Mouse (Mus musculus) testis, adult 2 months (tissue): ENCODE data around the gene Plscr2. TPM values are rescaled to one million over a fixed set of nuclear protein-coding genes. Genes with fewer than 3 reads are reported as not detected.

Source experiments
- H3K27ac ChIP-seq: fragments of 200-500 bp; 2 replicates; pipeline ENCODE4 v1.5.1; 2012; ENCODE audit warnings: low read depth, low read length; ENCODE audit not compliant: control insufficient read depth, insufficient read depth
- H3K27me3 ChIP-seq: fragments of 200-500 bp; 2 replicates; pipeline ENCODE4 v1.6.1; 2012; ENCODE audit warnings: mild to moderate bottlenecking, low read length, moderate library complexity; ENCODE audit not compliant: control insufficient read depth, insufficient read depth
- H3K36me3 ChIP-seq: fragments of 200-500 bp; 2 replicates; pipeline ENCODE4 v1.6.1; 2012; ENCODE audit warnings: mild to moderate bottlenecking, low read length; ENCODE audit not compliant: control insufficient read depth, insufficient read depth
- H3K4me1 ChIP-seq: fragments of 200-500 bp; 2 replicates; pipeline ENCODE4 v1.6.1; 2012; ENCODE audit warnings: low read length; ENCODE audit not compliant: control insufficient read depth, insufficient read depth
- H3K4me3 ChIP-seq: fragments of 200-500 bp; 2 replicates; pipeline ENCODE4 v1.5.1; 2012; ENCODE audit warnings: low read depth, mild to moderate bottlenecking, low read length, moderate library complexity, mixed read lengths; ENCODE audit not compliant: control insufficient read depth
- CTCF ChIP-seq: fragments of 200-500 bp; IDR thresholded peaks from 2 replicates; pipeline ENCODE4 v1.5.1; 2012; ENCODE audit warnings: low read depth, mild to moderate bottlenecking, inconsistent platforms, low read length, moderate library complexity; ENCODE audit not compliant: control insufficient read depth, insufficient read depth, insufficient replicate concordance
- POLR2A ChIP-seq: fragments of 200-500 bp; IDR thresholded peaks from 2 replicates; pipeline ENCODE4 v1.6.1; 2012; ENCODE audit warnings: low read depth, mild to moderate bottlenecking, inconsistent platforms, low read length, moderate library complexity; ENCODE audit not compliant: control insufficient read depth
- polyA plus RNA-seq: library from polyadenylated mRNA; depleted of rRNA; stranded (reverse); fragments of >200 nt; gene quantifications from 2 replicates; pipeline ENCODE4 v1.2.3, GENCODE M21; 2012

The Plscr2 gene
- polyA plus RNA-seq, 1 experiment, result 0.88 TPM

DNA sequence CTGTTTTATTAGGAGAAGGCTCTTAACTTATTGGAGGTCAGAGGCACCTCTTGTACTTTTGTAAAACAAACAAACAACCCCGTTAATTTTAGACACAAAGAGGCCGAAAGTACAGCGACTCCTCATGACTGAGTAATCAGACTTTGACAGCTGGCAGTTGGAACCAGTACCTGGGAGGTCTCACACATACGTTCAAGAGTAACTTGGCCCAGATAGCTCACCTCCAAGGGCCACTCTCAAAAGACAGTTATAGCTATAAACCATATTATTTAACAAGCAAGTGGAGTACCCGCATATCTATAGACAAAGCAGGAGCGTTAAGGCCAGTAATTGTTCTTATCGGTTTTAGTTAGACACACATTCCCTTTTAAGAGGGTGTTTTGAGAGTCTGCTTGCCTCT, 958 bp downstream of the Plscr2 start:
- H3K27ac ChIP-seq, result no peak overlapping the region
- no peaks in the 10 kb centered on the region for H3K36me3 ChIP-seq
- no peak for TF ChIP-seq CTCF
- TF ChIP-seq POLR2A, result no peak
- no peaks in the 10 kb centered on the region for H3K27me3 ChIP-seq
- no peak overlapping the region for H3K4me3 ChIP-seq
- H3K4me1 ChIP-seq, result no peaks in the 10 kb centered on the region

DNA sequence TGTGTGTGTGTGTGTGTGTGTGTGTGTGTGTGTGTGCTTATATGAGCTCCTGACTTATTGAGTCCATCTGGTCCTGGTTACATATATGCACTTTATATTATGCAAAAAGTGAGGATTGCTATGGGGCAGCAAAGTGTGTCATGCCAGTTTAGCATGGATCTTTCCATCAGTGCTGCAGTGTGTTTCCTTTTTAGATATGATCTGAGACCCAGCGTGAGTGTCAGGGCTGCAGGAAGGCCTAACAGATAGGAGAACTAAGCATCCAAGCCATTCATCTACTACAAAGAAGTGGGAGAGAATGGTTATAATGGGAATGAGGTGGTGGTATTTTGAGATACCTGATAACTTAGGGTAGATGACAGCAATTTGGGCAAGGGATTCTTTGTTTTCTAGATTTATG, 4.6 kb downstream of the Plscr2 start:
- no peak overlapping the region for H3K4me3 ChIP-seq
- H3K27me3 ChIP-seq, result no peaks in the 10 kb centered on the region
- no peaks in the 10 kb centered on the region for H3K36me3 ChIP-seq
- no peak for TF ChIP-seq POLR2A
- no peak for TF ChIP-seq CTCF
- no peaks in the 10 kb centered on the region for H3K4me1 ChIP-seq
- no peak overlapping the region for H3K27ac ChIP-seq

DNA sequence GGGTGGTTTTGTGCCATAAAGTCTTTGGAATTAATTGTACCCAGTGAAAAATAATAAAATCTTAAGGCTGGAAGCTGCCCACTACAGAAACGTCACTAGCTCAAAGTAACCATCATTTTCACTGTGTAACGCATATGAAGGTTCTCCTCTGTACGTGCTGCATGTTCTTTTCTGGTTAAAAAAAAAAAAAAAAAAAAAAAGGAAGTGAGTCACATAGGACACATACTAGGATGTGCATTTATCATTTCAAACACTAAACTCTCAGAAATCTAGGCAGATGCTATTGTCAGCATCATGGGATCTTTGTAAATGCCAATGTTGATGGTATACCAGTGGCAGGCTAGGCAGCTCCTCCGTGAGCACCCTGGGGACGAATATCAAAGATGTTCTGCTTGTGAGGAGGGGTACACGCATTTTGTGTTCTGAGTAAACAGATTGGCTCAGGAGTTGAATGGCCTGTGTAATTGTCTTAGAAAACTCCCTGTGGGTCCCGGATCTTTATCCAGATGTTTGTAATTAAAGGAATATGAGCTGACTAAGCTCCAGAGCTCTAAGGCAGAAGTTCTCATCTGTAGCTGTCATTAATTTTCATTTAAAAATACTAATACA, 7.3 kb downstream of the Plscr2 start:
- H3K27ac ChIP-seq, result no peak overlapping the region

DNA sequence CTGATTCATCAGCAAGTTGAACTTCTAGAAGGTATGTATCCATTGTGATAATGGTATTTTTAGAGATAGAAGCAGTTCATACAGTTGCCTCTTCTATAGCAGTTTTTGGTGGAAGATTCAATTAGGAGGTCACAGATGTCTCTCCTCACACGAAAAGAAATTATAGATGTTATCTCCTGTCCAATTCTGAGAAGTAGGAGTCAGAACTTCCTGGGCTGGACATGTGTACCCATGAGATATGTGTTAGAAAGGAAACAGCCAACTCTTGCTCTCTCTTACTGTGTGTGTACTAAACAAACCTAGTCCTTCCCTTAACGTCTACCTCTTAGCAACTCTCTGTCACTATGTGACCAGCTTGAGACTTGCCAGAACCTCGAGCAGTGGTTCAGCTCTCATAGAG, 14.3 kb downstream of the Plscr2 start:
- TF ChIP-seq CTCF (no peak), POLR2A (no peak)
- H3K27me3 ChIP-seq, result no peaks in the 10 kb centered on the region
- no peaks in the 10 kb centered on the region for H3K4me1 ChIP-seq
- H3K4me3 ChIP-seq, result no peak overlapping the region
- H3K27ac ChIP-seq, result no peak overlapping the region
- no peaks in the 10 kb centered on the region for H3K36me3 ChIP-seq

More for the DNA sequence above, 7.3 kb downstream of the Plscr2 start:
- TF ChIP-seq POLR2A (no peak), CTCF (no peak)
- Histone ChIP-seq H3K4me1 (no peaks in the 10 kb centered on the region), H3K4me3 (no peak overlapping the region), H3K27me3 (no peaks in the 10 kb centered on the region), H3K36me3 (no peaks in the 10 kb centered on the region)

DNA sequence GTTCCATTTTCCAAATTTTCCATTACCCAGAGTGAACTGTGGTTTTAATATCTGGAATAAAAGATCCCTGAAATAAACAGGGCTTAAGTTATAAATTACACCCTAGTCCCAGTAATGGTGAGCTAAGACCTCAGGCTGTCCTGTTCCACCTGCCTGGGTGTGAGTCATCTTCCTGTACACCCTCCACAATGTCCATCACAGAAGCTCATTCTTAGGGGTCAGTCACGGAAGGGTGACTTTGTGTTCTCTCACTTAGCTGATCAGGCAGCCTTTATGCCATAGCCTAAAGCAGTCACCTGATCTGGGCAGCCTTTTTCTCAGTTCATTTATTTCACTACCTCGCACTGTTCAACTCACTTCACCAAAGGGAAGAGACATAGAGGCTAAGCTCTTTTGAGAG, 16.8 kb downstream of the Plscr2 start:
- no peak for TF ChIP-seq CTCF
- TF ChIP-seq POLR2A, result no peak
- no peaks in the 10 kb centered on the region for H3K36me3 ChIP-seq
- H3K27ac ChIP-seq, result no peak overlapping the region
- no peak overlapping the region for H3K4me3 ChIP-seq
- H3K4me1 ChIP-seq, result no peaks in the 10 kb centered on the region
- no peaks in the 10 kb centered on the region for H3K27me3 ChIP-seq

DNA sequence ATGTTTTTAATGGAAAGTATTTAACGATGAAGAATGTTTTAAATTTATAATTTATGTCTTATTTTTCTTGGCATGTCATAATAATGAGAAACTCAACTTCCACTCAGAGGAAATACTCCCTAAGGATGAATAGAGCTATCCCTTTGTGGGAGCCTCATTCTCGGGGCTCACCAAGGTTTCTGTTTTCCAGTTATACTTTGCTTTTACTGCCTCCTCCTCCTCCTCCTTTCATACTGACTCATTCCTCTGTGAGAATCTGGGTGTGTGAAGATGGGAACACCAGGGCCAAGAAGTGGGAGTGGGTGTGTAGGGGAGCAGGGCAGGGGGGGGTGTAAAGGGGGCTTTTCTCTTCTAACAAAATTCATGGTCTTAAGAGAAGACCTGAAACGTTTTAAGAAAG, 17.5 kb downstream of the Plscr2 start:
- Histone ChIP-seq H3K36me3 (no peaks in the 10 kb centered on the region), H3K4me1 (no peaks in the 10 kb centered on the region), H3K27ac (no peak overlapping the region), H3K4me3 (no peak overlapping the region), H3K27me3 (no peaks in the 10 kb centered on the region)
- no peak for TF ChIP-seq CTCF
- TF ChIP-seq POLR2A, result no peak

DNA sequence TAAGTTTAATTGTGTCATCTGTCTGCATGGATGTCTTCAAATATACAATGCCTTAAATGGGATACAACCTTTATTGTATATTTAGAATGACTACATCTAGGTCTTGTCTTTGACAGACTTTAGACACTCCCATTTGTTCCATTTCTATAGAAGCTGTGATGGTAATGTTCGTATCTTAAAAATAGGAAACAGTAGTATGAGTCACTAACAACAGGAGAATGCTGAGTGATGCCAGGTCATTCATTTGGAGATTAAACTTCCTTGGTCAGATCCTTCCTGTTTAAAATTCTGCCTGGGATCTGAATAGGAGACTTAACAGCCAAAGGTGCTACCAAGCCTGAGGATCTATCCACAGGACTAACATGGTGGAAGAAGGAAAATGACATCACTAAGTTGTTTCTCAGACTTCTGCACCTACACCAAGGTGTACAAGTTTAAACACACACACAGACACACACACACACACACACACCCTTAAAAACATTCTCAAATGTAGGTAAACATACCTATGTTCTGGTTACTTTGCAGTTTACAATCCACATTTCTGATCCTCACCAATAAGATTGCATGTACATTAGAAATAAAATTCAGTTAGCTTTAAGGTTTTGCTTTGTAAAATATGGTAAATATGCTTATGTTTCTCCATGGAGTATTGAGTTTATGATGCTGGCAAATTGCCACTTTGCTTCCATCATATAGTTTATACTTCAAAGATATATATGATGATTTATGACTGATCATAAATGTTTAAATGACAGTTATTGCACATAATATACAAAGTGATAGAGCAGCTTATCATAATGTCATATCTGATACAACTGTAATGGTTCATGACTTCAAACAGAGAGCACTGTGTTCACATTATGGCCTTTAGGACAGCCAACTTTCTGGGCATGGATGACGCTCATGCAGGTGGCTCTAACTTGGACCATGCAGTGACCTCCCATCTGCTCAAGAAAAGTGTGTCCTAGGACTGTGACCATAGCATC, 18.5 kb downstream of the Plscr2 start:
- no peak for TF ChIP-seq POLR2A
- no peak for TF ChIP-seq CTCF
- Histone ChIP-seq H3K4me1 (no peaks in the 10 kb centered on the region), H3K4me3 (no peak overlapping the region), H3K27me3 (no peaks in the 10 kb centered on the region), H3K27ac (no peak overlapping the region), H3K36me3 (no peaks in the 10 kb centered on the region)
